Mouse (Mus musculus): ENCODE results near the gene Cltc. TPM values are rescaled to one million over a fixed set of nuclear protein-coding genes. Genes with fewer than 3 reads are reported as not detected.

Gene Cltc
- polyA plus RNA-seq, 1 experiment from 2014 or later, result 214 TPM

Other genes starting within 250 kb of the Cltc start
- gene Rps6kb1, start 212.8 kb downstream of the Cltc start, polyA plus RNA-seq (2014; fragmentation: Nextera tagmentation; extraction: Ambion mirVana), result 56.4 and 57.7 TPM in 2 replicates
- 11.3 and 13.2 TPM in 2 replicates for gene Tubd1, start 212.6 kb downstream of the Cltc start, polyA plus RNA-seq (2014; fragmentation: Nextera tagmentation; extraction: Ambion mirVana)
- 93.5 and 103 TPM in 2 replicates for gene Vmp1, start 73.7 kb downstream of the Cltc start, polyA plus RNA-seq (2014; fragmentation: Nextera tagmentation; extraction: Ambion mirVana)
- 36.7 and 40.3 TPM in 2 replicates for gene Ptrh2, start 73.6 kb downstream of the Cltc start, polyA plus RNA-seq (2014; fragmentation: Nextera tagmentation; extraction: Ambion mirVana)
- gene Dhx40, start 50.2 kb upstream of the Cltc start, polyA plus RNA-seq (2014; fragmentation: Nextera tagmentation; extraction: Ambion mirVana), result 44.2 and 44.3 TPM in 2 replicates
- gene Ypel2, start 236.1 kb upstream of the Cltc start, polyA plus RNA-seq (2014; fragmentation: Nextera tagmentation; extraction: Ambion mirVana), result 6.1 and 7.0 TPM in 2 replicates